Mouse (Mus musculus) cortical plate, adult 2 months (tissue): ENCODE measurements at regions not wholly inside any gene's neighbourhood (a gene's known extent, or its start where the extent isn't known, plus 50 kb on each side); places are given as distances from the start of the nearest gene placed in this dataset.

ENCODE experiments used
- CTCF ChIP-seq: fragments of 200-500 bp; IDR thresholded peaks from 2 replicates; pipeline ENCODE4 v1.5.1; 2011; ENCODE audit warnings: mild to moderate bottlenecking, control low read depth, low read length; ENCODE audit not compliant: insufficient read depth; ENCODE audit errors: extremely low read depth
- POLR2A ChIP-seq: fragments of 200-500 bp; IDR thresholded peaks from 2 replicates; pipeline ENCODE4 v1.6.1; 2011; ENCODE audit warnings: mild to moderate bottlenecking, low read length, control low read depth; ENCODE audit not compliant: insufficient read depth; ENCODE audit errors: extremely low read depth

GRCm38 (mm10) chr2:48065162-48065561, 748.7 kb upstream of the Acvr2a start:
- no peak for TF ChIP-seq POLR2A
- TF ChIP-seq CTCF: no peak
